Comparison of ENCODE assay signal across 27 mouse cellular contexts in the genomic region with DNA sequence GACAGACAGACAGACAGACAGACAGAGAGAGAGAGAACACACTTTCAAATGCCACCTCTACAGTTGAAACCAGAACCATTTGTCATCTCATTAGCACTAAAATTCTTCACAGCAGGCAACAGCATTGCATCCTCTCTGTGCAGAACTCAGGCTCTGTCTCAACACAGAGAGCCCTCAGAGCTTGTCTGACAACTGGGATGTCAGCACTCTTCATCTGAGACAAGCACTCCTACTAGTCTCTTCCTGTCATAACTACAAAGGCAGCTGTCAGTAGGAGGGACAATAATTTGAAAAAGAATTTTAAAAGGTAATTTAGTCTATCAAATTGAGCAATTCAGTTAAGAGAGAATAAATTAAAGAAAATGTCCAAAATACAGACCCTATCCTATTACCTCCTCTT. TPM values are rescaled to one million over a fixed set of nuclear protein-coding genes. Genes with fewer than 3 reads are reported as not detected.
"Had no signal": no experiment of that assay in that cellular context is flagged by ENCODE, and none has a peak within 500 bp of the region (broad histone marks: within the 10 kb centered on the region; RNA-seq: fewer than 3 reads in every experiment).

No protein-coding gene starts in this region.

- H3K9me3 ChIP-seq: embryonic facial prominence, embryonic 10.5 days; embryonic facial prominence, embryonic 12.5 days; embryonic facial prominence, embryonic 13.5 days; embryonic facial prominence, embryonic 15.5 days; forebrain, embryonic 10.5 days; forebrain, embryonic 13.5 days; forebrain, embryonic 15.5 days; heart, embryonic 10.5 days; heart, embryonic 12.5 days; heart, embryonic 13.5 days had no signal

- ATAC-seq: forebrain, embryonic 13.5 days; forebrain, embryonic 14.5 days; forebrain, embryonic 15.5 days had no signal

- DNase-seq: cerebellum, adult 8-10 months; cerebellum, adult 9-10 months; cerebellum, adult 9-11 months; cerebellum, postnatal 10 days; cerebellum, postnatal 14 days; cerebellum, postnatal 25 days; cerebellum, postnatal 36 days; embryo, embryonic 11 days; gastrocnemius, adult 2 months; gastrocnemius, postnatal 10 days; gastrocnemius, postnatal 14 days; gastrocnemius, postnatal 25 days; gastrocnemius, postnatal 36 days; heart, adult 18-20 months; heart, adult 2 months had no signal

- H3K4me3 ChIP-seq: embryonic facial prominence, embryonic 10.5 days; embryonic facial prominence, embryonic 12.5 days; embryonic facial prominence, embryonic 13.5 days; embryonic facial prominence, embryonic 15.5 days; erythroblast, embryonic 14.5 days; forebrain, embryonic 10.5 days; forebrain, embryonic 13.5 days; forebrain, embryonic 15.5 days; gastrocnemius, adult 2 months; heart, adult 2 months; heart, embryonic 10.5 days; heart, embryonic 12.5 days; heart, embryonic 13.5 days had no signal

- H3K9ac ChIP-seq: embryonic facial prominence, embryonic 12.5 days; embryonic facial prominence, embryonic 13.5 days; embryonic facial prominence, embryonic 15.5 days; forebrain, embryonic 13.5 days; forebrain, embryonic 15.5 days; heart, embryonic 12.5 days; heart, embryonic 13.5 days had no signal

- H3K4me2 ChIP-seq: embryonic facial prominence, embryonic 12.5 days; embryonic facial prominence, embryonic 13.5 days; embryonic facial prominence, embryonic 15.5 days; forebrain, embryonic 13.5 days; forebrain, embryonic 15.5 days; heart, embryonic 12.5 days; heart, embryonic 13.5 days had no signal

- H3K27ac ChIP-seq: embryonic facial prominence, embryonic 10.5 days; embryonic facial prominence, embryonic 12.5 days; embryonic facial prominence, embryonic 13.5 days; embryonic facial prominence, embryonic 15.5 days; forebrain, embryonic 10.5 days; forebrain, embryonic 13.5 days; forebrain, embryonic 15.5 days; gastrocnemius, adult 2 months; heart, adult 2 months; heart, embryonic 10.5 days; heart, embryonic 13.5 days had no signal

- H3K27me3 ChIP-seq: embryonic facial prominence, embryonic 12.5 days; embryonic facial prominence, embryonic 13.5 days; embryonic facial prominence, embryonic 15.5 days; forebrain, embryonic 13.5 days; forebrain, embryonic 15.5 days; heart, embryonic 12.5 days; heart, embryonic 13.5 days had no signal

- H3K4me1 ChIP-seq: embryonic facial prominence, embryonic 10.5 days; embryonic facial prominence, embryonic 12.5 days; embryonic facial prominence, embryonic 13.5 days; embryonic facial prominence, embryonic 15.5 days; forebrain, embryonic 10.5 days; forebrain, embryonic 13.5 days; forebrain, embryonic 15.5 days; heart, embryonic 10.5 days; heart, embryonic 12.5 days; heart, embryonic 13.5 days had no signal

RNA-seq across cellular contexts. Expression of a gene that starts 37.1 kb away (rescaled TPM):
- polyA plus RNA-seq: erythroblast, embryonic 14.5 days had no signal
